Mouse (Mus musculus) spleen, postnatal 4 days (tissue): ENCODE results near the gene Gabbr2.

Source experiments
- DNase-seq, 2 experiments: peaks; one replicate each; pipeline ENCODE4 v3.0.0; 2022; ENCODE audit warnings: low spot score in 2 of 2

Gabbr2 gene

DNA sequence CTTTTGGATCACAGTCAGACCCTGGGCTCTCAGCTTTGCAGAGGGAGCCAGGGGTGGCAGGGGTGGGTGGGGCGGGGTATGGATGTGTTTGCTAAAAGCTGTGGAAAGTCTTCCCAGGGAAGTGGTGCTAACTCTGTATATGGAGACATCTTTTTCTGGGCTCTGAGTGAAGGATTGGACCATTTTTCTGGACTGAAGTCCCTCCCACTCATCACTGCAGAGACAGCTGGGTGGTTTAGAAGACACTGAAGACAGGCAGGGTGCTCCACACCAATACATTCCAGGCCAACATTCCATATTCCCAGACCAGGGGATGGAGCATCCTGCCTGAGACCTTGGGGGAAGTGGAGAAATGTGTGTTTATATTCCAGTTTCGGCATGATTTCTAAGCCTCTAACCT, 125.6 kb downstream of the Gabbr2 start:
- DNase-seq, result no peak

DNA sequence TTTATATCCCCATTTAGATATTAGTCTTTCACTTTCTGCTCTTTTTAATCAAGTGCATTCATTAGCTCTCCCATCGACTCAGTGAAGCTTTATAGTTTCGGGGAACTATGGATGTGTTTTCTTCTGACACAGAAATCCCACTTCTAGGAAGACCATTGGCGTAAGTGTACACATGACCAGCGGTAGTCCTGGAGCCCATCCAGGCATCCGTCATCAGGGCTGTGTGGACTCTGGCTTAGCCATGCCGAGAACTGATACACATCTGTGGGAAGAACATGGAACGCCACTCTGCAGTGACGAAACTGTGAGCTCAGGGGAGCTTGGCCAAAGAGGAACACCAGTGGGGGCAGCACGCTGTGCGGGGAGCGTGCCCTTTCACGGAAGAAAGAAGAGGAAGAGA, 128.0 kb downstream of the Gabbr2 start:
- DNase-seq, result no peak

DNA sequence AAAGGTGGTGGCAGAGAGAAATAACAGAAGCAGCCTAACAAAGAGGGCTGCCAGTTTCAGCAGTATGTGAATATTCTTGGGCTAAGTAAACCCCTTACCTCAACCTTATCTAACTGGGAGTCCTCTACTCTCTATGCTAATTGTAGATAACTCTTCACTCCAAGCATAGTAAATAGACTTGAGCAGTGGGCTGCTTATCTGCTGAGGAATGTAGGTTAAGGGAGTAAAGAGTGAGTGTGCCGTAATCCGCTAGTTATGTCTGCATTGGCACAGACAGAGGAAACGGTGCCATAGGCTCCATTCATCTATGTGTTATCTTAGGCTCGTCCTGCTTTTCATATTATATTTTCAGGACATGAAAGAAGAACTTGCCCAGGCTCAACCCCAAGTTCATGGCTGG, 129.0 kb downstream of the Gabbr2 start:
- DNase-seq, result no peak

DNA sequence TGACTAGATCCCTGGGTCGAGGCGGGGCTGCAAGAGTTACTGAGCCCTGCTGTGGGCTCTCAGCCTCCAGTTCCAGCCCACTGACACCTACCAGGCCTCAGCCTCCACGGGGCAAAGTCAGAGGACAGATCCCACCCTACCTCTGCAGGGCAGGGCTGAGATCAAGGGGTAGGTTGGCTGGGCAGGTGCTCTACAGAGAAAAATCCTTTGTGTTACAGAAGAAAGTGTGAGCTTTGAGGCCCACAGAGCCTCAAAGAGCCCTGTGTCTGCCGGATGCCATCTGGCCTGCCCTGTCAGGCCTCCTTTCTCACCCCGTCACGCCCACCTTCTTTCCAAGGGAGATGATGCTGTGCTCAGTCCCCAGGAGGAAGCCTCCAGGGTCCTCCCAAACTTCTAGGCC, 131.1 kb downstream of the Gabbr2 start:
- DNase-seq, result no peak

DNA sequence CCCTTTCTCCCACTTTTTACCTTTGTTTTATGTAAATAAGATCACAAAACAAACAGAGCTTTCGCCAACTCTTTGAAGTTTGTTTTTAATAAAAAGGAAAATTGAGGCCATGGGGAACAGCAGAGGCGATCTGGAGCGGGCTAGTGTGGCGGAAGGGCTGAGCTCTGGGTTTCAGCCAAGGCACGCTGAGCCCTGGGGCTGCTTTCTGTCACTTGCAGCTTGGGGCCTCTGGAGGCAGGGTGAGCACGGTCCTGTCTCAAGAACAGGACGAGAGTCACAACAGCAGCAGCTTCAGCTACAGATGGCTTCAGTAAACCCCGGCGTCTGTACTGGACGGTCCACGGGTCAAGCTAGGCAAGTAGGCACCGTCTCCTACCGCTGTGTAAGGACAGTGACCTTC, 132.8 kb downstream of the Gabbr2 start:
- DNase-seq, result no peak

DNA sequence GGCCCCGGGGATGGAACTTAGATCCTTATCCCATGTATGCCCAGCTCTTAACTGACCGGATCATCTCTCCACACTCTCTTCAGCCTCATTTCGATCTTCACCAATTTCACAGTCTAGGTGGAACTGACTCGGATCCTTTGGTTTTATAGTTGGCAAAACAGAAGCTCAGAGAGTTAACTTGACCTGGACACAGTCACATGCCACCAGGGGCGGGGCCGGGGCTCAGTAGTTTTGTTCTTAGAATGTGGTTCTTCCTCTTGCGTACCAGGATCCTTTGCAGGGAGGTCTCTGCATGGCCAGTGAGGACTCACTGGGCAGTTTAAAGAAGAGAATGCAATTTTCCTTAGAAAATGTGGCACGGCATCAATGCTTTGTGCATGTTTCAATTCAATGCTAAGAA, 135.5 kb downstream of the Gabbr2 start:
- DNase-seq, result peak in 1 of 2 experiments; percentile 30

DNA sequence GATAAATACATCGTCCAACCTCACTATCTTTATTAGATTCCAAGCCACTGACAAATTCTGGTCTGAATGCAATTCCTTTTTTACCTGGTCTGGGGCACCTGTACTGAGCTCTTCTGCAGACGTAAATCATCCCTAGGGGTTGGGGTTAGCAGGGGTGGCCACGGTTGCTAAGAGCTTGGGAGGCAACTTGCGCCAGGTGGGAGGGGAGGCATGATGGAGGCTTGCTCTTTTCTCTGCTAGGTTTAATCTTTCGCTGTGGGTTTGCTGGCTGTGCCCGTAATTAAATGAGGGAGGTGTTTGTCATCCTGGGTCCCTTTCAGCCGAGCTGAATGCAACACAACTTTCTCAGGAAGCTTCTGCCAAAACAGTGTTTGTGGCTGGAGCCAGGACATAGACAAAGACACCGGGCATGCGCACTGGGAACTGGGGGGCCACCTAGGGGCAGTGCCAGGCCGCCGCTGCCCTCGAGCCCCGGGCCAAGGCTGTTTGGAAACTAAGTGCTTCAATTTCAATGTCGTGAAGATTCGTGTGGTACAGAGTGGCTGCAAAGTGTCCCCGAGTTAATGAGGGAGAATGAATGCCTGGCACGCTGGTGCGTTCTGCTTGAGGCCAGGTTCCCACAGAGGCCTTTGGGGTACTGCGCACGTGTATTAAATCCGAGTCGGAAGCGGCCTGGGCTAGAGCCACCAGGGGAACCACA, 136.8 kb downstream of the Gabbr2 start:
- peak; percentile 61 to 77 for DNase-seq

DNA sequence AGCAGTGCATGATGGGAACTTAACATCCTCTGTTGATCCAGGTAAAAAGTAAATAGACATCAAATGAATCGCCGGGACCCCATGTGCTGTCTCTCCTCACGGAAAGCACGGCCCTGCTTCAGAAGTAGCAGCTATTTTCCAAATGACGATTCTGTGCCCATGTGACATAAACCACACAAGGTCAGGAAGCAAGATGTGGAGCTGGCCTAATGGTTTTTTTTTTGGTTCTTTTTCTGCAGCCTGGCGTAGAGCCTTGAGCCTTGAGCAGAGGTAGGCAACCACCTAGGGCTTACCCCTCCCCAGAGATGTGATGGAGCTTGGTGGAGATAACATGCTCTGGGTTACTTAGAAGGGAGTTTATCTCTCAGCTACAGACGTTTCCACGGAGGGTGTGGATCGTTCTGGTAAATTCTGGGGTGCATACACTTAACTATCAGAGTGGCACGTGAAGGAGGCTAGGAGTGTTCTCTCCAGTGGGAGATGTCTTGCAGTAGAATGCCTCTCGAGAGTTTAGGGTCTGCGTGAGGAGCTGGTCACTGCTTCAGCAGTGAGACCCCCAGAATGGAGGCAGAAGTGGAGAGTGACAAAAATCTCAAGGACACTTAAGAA, 137.7 kb downstream of the Gabbr2 start:
- peak; percentile 73 to 76 for DNase-seq

DNA sequence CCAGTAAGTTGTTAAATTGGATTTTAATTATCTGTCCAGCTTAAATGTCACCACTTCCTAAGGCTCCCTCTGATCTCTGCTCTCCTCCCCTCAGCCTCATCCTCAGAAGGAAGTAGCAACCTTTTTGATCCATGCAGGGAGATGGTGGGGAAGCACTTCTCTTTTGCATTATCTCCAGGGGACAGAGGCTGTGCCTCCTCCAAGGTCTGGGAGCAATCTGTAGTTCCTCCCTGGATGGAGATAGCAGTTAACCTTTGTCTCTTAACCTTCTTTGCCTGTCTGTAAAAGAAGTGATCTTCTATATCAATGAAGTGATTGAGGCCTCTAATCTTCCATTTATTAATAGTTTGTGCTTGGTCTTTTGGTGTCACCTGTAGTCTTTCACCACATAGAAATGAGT, 143.9 kb downstream of the Gabbr2 start:
- DNase-seq, result no peak

DNA sequence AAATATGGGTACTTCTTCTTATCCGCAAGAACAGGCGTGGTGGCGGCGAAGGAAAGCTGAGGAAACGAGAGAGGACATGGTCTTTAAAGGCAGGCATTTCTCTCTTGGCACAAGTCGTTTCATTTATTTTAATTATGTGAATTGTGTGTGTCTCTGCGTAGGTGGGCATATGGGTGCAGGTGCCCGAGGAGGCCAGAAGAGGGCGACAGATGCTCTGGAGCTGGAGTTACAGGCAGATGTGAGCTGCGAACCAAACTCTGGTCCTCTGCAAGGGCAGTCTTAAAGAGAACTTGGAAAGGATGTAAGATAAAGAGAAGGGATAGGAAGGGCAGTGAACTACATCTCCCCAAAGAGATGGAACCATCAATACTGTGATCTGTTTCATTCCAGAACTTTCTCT, 145.3 kb downstream of the Gabbr2 start:
- DNase-seq, result no peak

DNA sequence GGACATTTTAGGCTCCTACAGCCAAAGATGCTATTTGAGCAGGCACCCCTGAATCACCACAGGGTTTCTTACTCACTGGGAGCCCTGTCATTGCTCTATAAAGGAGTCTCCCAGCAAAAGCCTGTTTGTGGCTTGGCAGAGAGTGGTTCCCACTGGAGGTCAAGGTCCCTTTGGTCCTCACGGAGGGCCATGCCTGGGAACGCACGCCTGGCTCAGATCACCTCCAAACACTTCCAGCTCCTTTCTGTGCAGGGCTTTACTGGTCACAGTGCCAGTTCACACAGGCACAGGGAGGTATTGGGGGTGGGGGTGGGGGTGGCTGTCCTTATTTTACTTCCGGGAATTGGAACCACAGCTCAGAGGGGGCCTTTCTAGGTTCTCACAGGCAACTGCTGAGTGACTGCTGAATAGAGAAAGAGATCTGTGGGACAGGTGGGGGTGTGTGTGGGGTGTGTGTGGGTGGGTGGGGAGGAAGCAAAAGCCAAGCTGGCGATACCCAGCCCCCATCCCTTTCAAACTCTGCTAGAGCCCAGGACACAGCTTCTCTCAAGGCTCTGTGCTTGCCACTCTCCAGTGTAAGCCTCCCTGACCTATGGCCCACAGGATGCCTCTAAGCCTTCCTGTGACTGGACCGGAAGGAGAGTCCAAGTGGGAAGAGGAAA, 146.6 kb downstream of the Gabbr2 start:
- no peak for DNase-seq

DNA sequence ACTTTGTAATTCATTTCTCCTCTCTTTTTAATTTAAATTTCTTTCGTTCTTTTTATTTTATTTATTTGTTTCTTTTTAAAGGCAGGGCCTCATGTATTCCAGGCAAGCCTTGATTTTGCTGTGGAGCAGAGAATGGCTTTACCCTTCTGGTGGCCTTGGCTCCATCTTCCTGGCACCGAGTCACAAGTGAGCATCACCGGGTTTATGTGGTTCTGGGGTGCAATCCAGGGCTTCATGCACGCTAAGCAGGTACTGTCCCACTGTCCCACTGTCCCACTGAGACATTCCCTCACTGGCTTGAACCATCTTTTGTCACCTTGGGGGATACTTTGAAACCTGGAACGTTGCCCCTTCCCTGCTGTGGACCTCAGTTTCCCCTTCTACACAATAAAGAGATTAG, 147.1 kb downstream of the Gabbr2 start:
- DNase-seq, result no peak

DNA sequence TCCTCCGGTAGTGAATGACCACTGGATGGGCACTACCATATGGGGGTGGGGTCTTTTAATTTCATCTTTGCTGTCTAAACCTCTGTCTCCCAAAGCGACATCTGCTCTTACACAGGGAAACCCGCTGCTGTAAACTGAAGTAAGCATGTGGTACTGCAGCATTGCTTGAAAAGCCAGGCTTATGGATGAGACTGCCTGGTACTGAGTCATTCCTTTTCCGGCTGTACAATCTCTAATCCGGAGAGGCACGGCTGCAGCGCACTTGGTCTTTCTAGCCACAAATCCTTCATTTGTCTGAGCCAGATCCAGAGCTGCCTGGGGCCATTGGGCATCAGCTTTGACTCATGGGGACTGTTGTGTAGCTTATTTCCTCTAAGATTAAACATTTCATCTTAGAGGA, 149.1 kb downstream of the Gabbr2 start:
- no peak for DNase-seq

DNA sequence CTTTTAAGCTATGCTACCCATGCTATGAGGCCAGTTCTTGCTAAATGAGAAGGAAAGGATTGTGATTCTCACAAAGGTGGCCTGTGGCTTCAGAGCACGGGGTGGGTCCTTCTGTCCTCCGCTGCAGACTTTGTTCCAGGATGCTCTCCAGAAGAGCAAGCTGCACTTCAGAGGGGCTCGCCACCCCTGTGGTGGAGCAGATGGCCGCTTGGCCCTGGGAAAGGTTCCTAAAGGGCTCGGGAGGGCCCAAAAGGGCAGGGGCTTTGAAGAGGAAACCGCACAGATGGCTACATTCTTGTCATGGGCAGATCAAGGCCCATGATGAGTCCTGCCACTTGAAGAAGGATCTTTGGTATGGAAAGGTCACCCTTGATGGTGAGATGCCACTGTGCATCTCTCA, 151.5 kb downstream of the Gabbr2 start:
- no peak for DNase-seq

DNA sequence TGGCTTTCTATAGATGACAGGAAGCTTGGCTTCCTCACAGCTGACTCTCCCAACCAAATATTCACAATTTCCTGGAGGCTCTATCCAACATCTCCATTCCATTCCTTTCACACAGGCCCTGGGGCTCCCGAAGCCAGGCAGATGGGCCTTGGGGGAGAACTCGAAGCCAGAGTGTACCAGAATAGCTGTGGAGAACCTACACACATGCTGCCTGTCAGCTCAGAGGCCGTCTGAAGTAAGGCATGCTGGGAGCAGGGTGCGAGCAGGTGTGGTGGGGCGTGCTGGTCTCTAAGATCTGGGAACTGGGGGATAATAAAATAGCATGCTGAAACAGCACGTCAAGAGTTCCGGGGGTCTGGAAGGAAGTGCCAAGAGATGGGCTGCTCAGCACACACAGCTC, 154.3 kb downstream of the Gabbr2 start:
- DNase-seq, result no peak

DNA sequence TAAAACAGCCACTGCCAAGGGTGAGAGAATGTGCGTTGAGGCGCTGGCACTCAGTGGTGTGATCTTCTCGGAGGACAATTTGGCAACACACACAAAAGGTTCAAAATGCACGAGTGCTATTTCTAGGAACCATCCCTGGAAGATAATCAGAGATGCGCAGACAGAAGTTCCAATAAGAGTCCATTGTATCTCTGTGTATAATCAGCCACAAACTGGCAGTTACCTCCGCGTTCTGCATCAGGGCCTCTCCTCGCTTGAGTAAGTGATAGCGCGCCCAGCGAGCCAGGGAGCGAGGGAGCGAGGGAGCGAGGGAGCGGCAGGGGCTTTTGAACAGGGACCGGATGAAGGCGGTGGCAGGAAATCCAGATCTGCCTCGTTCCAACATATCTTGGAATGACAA, 155.6 kb downstream of the Gabbr2 start:
- no peak for DNase-seq

DNA sequence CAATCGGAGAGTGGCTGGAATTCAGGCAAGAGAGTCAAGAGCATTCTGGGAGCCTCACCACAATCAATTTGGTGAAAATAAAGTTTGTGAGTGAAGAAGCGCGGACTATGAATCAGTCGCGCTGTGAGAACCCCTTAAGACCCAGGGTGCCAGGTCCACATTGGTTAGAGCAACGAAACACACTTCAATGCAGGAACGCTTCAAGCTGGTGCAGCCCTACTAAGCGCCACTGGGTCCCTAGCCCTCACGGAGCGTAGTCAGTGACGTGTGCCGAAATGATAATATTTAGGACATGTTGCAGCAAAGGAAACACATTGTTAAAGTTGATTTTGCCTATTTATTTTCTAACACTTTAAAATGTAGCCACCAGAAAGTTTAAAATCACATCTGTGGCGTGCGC, 156.6 kb downstream of the Gabbr2 start:
- no peak for DNase-seq

DNA sequence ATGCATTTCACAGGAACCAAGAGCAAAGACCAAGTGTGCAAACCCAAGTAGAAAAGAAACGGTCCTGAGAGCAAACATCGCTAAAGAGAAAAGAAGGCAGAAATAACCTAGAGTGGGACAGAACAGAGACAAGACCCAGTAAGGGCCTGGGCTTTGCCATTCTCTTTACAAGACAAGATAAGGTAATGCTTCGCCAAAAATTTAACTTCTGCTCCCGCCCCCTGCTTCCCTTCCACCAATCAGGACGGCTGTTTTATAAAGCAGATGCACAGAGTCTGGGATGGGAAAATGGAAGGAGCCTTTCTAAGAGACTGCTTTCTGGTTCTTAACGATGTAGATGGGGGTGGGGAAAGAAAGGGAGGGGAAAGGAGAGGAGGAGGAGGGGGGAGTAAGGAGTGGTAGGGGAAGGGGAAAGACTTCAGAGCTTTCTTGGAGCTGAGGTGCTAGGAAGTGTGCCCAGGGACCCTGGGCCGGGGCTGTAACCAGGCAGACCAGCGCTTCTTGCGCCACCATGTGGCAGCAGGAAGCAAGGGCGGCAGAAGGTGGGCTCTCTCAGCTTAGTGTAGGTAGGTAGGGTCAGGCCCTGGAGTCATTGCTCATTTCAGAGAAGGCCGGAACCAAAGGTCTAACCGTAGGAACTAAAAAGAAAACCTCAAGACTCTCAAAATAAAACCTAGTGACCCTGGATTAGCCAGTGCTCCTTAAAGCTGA, 158.7 kb downstream of the Gabbr2 start:
- DNase-seq, result peak in 1 of 2 experiments; percentile 34

DNA sequence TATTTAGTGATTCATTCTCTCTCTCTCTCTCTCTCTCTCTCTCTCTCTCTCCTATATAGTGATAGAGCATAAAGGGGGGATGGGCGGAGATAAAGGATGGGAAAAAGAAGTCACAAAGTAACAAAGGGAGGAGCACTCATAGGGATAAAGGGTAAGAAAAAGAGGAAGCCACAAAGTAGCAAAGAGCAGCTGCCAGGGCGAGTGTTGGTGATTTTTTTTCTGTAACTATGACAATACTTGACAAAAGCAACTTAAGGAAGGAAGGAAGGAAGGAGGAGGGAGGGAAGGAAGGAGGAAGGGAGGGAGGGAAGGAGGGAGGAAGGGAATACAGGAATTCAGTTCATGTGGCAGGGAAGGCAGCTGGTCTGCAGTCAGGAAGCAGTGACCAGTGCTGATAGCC, 162.0 kb downstream of the Gabbr2 start:
- DNase-seq, result no peak

DNA sequence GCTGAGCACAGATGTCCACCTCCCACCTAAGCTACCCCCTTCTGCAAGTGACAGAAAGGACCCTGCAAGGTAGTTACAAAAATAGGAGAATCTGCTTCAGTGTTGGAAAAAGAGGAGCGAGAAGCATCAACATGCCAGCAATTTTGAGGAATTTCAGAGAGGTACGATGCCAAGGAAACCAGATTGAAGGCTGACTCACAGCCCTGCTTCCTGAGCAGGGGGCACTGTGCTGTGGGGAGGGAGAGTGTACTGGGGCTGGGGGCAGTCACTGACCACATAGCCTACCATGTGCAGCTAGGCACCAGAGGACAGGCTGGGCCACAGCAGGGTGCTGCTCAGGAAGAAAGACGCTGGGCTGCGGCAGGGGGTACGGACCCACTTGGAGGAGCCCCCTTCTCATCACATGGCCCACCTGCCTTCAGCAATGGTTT, 163.5 kb downstream of the Gabbr2 start:
- no peak for DNase-seq

DNA sequence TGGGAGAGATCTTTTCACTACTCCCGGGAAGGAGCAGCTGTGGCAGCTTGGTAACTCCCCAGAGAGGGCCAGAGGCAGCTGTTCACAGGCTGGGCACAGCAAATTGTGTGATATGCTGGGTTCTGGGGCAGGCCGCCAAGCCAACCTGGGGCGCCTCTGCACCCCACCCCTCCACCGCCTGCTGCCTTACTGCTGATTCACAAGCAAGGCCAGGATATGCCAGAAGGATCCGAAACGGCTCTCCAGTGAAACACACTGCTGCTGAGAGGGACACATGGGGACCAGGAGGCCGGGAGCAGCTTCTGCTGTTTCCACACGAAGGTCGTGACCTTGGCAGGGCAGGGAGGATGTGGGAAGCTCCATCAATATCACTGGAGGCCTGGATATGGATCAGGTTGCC, 164.2 kb downstream of the Gabbr2 start:
- DNase-seq, result no peak

DNA sequence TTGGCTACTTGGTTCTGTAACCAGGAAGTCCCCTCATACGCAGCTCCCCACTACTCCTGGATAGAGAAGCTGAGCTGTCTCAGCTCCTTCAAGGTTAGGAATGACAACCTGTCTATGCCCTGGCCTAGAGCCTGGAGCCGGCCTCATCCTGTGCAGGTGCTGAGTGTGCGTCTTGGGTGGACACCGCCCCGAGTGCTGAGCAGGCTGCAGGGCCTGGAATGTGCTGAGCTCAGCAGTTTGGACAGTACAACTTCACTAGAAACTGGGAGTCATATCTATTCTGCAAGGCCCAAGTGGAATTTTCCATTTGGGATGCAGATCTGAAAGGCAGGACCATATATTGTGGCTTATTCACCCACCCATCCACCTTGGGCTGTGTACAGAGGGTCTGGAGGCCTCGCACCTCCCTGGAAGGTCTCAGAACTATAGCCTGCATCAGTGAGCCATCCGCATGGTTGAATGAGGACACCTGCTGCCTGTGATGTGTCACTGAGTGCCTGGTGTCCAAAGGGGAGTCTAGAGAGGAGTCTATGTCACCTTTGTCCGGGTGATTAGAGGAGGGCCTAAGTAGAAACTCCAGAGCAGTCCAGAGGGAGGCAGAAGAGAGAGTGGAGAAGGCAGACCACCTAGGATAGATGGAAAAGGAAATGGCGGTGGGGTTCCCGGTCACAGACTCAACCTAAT, 165.7 kb downstream of the Gabbr2 start:
- no peak for DNase-seq
